Mouse (Mus musculus) common myeloid progenitor, adult 5-6 weeks (primary cell): Measurements from ENCODE around the gene Hoxd9. TPM values are rescaled to one million over a fixed set of nuclear protein-coding genes. Genes with fewer than 3 reads are reported as not detected.
A peak's percentile ranks its signal among the peaks of the same experiment; 100 is the strongest.

Experiments
- ATAC-seq: replicated peaks from 2 replicates; pipeline ENCODE4 v1.8.0; 2016; ENCODE audit warnings: low read depth, mild to moderate bottlenecking, moderate TSS enrichment, inconsistent platforms; ENCODE audit not compliant: poor library complexity, severe bottlenecking
- total RNA-seq: library from RNA; stranded (forward); fragments of 200-1000, 187-1606 nt; gene quantifications from 2 replicates; pipeline ENCODE4 v1.2.3, GENCODE M21; 2017

The Hoxd9 gene
- total RNA-seq, 1 experiment from 2014 or later: not detected

- no peak for ATAC-seq
Observed at GRCm38 (mm10) chr2:74709465-74710419, 12.2 kb downstream of the Hoxd9 start.

GRCm38 (mm10) chr2:74710929-74711543 lies 13.5 kb downstream of the Hoxd9 start:
- no peak for ATAC-seq

GRCm38 (mm10) chr2:74711721-74712621 lies 14.4 kb downstream of the Hoxd9 start, which contains the start of the genes Hoxd3 and Hoxd4:
TSS of gene Hoxd3 (plus strand) at chr2:74711927.
TSS of gene Hoxd4 (plus strand) at chr2:74711929.
- ATAC-seq: no peak

- no peak for ATAC-seq
Observed at GRCm38 (mm10) chr2:74713239-74714150, 16.0 kb downstream of the Hoxd9 start.

GRCm38 (mm10) chr2:74714156-74714789 lies 16.7 kb downstream of the Hoxd9 start:
- no peak for ATAC-seq

- ATAC-seq: no peak
Observed at GRCm38 (mm10) chr2:74714881-74715280, 17.4 kb downstream of the Hoxd9 start.

GRCm38 (mm10) chr2:74715504-74716241 lies 18.1 kb downstream of the Hoxd9 start:
- peak; percentile 95 for ATAC-seq

GRCm38 (mm10) chr2:74720384-74720783 lies 22.9 kb downstream of the Hoxd9 start:
- ATAC-seq: no peak

GRCm38 (mm10) chr2:74720955-74721491 lies 23.5 kb downstream of the Hoxd9 start:
- no peak for ATAC-seq

GRCm38 (mm10) chr2:74721882-74722281 lies 24.4 kb downstream of the Hoxd9 start:
- no peak for ATAC-seq

- no peak for ATAC-seq
Observed at GRCm38 (mm10) chr2:74722949-74723348, 25.4 kb downstream of the Hoxd9 start.

- ATAC-seq: no peak
Observed at GRCm38 (mm10) chr2:74724244-74725015, 26.9 kb downstream of the Hoxd9 start.

GRCm38 (mm10) chr2:74725171-74725570 lies 27.6 kb downstream of the Hoxd9 start:
- no peak for ATAC-seq

- no peak for ATAC-seq
Observed at GRCm38 (mm10) chr2:74726551-74726950, 29.0 kb downstream of the Hoxd9 start, which contains the start of gene Gm28230. TSS of gene Gm28230 (plus strand) at chr2:74726728.

- no peak for ATAC-seq
Observed at GRCm38 (mm10) chr2:74726973-74727639, 29.6 kb downstream of the Hoxd9 start.

GRCm38 (mm10) chr2:74727640-74728302 lies 30.2 kb downstream of the Hoxd9 start:
- ATAC-seq: no peak
